Mouse (Mus musculus) lung, adult 2 months (tissue): Measurements from ENCODE around the gene Tlr5. TPM values are rescaled to one million over a fixed set of nuclear protein-coding genes. Genes with fewer than 3 reads are reported as not detected.

Experiments
- DNase-seq: peaks from one replicate; pipeline ENCODE4 v3.0.0; 2022
- H3K4me1 ChIP-seq: fragments of 200-500 bp; 2 replicates; pipeline ENCODE4 v1.6.1; 2011; ENCODE audit warnings: low read length; ENCODE audit not compliant: control insufficient read depth, insufficient read depth
- H3K4me3 ChIP-seq: fragments of 200-500 bp; replicated peaks from 2 replicates; pipeline ENCODE3; 2011; ENCODE audit warnings: low read depth, mild to moderate bottlenecking, control low read depth, low read length; ENCODE audit errors: extremely low read depth
- CTCF ChIP-seq: fragments of 200-500 bp; IDR thresholded peaks from 2 replicates; pipeline ENCODE4 v1.5.1; 2011; ENCODE audit warnings: mild to moderate bottlenecking, low read length, control low read depth; ENCODE audit not compliant: insufficient read depth
- POLR2A ChIP-seq: fragments of 200-500 bp; IDR thresholded peaks from 2 replicates; pipeline ENCODE4 v1.6.1; 2011; ENCODE audit warnings: low read depth, mild to moderate bottlenecking, control low read depth, low read length, borderline replicate concordance; ENCODE audit errors: extremely low read depth
- WGBS: fragments of 180-500 bp; shearing (Covaris S2); methylation state at CpG from one replicate; pipeline ENCODE4 v1.1.7; 2018; 5-methylcytosine and 5-hydroxymethylcytosine counted together
- polyA plus RNA-seq: library from polyadenylated mRNA; depleted of rRNA; stranded (reverse); fragments of >200 nt; gene quantifications from 2 replicates; pipeline ENCODE4 v1.2.3, GENCODE M21; 2012

The Tlr5 gene
- polyA plus RNA-seq, 1 experiment: 7.4 TPM

GRCm38 (mm10) chr1:182918718-182919346 is 35.8 kb upstream of the Tlr5 start:
- Histone ChIP-seq H3K4me1 (no peaks in the 10 kb centered on the region), H3K4me3 (no peak overlapping the region)
- TF ChIP-seq CTCF (no peak), POLR2A (no peak)
- WGBS: 62% methylated on average over 8 of the region's 8 CpGs
- DNase-seq: no peak

- 70% methylated on average over 4 of the region's 4 CpGs for WGBS
- H3K4me3 ChIP-seq: no peak overlapping the region
- no peaks in the 10 kb centered on the region for H3K4me1 ChIP-seq
- TF ChIP-seq CTCF: no peak
- no peak for TF ChIP-seq POLR2A
- DNase-seq: no peak
Observed at GRCm38 (mm10) chr1:182922824-182923223, 31.8 kb upstream of the Tlr5 start.

DNA sequence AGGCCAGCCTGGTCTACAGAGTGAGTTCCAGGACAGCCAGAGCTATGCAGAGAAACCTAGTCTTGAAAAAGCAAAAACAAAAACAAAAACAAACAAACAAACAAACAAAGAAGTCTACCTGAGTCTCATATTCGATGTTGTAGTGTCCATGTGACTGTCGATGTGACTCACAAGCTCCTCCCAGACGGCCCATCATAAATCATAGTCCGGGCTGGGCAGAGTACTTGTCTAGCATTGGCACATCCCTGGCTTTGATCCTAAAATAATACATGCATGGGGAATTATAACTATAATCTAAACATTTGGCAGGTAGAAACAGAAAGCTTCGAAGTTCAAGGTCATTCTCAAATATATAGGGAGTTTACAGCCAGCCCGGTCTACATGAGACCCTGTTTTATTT is 28.1 kb upstream of the Tlr5 start:
- no peak for DNase-seq
- no peak for TF ChIP-seq POLR2A
- TF ChIP-seq CTCF: no peak
- H3K4me1 ChIP-seq: no peaks in the 10 kb centered on the region
- 83% methylated on average over 6 of the region's 6 CpGs for WGBS
- no peak overlapping the region for H3K4me3 ChIP-seq

DNA sequence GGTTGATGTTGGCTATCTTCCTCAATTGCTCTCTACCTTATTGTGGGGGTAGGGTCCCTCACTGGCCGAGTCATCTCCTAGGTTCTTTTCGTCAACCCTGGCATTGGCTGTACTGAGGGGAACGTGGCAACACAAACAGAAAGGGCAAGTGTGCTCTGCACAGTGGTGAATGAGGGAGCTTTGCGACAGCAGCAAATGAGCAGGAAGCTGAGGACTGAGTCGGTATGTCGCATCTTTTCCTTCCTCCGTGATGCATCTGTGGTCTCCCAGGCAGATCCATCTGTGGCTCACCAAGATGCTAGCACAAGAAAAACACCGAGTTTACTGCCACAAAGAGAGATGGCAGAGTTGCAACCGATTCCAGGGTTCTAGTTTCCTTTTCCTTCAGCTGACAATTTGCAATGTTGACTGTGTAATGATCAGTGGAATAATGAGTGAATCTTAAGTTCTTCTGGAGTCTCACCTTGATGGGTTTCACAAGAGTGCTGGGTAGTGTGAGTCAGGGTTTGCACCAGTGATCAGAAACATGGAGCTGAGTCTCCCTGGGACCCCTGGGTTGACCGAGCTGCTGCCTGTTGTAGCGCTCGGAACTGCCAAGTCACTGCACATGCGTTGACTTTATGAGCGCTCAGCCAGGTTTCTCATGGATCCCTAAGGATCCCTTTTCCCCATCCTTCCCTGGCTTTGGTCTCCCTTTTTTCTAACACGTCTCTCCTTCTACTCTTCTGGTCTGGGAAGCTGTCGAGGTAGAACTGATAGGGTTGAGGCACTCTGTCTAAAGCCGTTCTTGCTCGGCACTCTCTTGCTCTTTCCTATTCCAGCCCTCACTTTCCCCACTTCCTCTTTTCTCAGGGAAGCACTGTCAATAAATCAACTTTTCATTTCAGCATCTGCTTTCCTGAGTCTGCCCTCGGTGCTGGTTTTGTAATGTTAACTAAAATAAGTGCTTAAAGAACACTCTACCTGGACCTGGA is 26.4 kb upstream of the Tlr5 start:
- Histone ChIP-seq H3K4me3 (no peak overlapping the region), H3K4me1 (no peaks in the 10 kb centered on the region)
- no peak for DNase-seq
- no peak for TF ChIP-seq CTCF
- TF ChIP-seq POLR2A: no peak
- WGBS: 52% methylated on average over 19 of the region's 19 CpGs

DNA sequence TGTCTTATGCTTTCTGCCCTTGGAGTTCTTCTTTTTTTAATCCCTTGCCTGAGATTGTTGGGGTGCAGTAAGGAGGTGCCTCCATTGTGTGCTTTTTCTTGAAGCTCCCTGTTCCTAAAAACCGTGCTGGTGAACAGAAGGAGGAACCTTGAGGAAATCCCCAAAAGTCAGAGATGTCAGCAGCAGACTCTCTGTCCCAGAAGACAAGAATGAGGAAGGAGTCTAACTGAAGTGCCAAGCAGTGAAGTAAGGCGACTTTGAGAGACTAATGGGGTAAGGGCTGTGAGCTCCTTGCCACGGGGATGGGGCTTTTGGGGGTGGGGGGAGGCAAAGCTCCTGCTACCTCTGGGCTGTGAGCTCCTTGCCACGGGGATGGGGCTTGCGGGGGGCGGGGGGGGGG is 19.1 kb upstream of the Tlr5 start:
- H3K4me3 ChIP-seq: no peak overlapping the region
- no peak for TF ChIP-seq POLR2A
- no peak for TF ChIP-seq CTCF
- DNase-seq: no peak
- H3K4me1 ChIP-seq: no peaks in the 10 kb centered on the region
- WGBS: 32% methylated on average over 6 of the region's 6 CpGs

DNA sequence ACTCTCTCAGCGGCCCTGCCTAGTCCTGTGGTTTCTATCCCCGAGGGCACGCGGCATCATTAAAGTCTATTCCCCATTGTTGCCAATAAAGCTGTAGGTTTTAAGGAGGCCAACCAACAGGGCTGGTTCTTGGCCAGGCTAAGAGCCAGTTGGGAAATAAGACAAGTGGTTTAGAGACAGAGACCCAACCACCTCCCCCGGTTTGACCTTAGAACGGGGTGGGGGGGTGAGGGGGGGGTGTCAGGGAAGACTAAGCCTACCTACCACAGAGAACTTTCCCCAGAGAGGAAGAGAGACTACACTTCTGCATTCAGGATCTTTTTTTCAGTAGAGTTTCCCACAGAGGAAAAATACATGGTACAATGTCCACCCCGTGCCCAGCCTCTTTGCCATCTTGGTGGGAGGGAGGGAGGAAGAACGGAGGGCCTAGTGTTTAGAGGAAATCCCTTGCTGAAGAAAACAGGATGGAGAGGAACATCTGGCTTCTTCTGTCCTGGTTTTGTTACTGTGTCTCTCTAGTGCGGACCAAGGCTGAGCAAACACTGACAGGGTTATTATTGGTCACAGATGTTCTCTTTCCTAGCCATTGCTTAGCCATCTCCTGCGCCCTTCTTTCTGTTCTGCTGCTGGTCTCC is 17.0 kb upstream of the Tlr5 start:
- no peak overlapping the region for H3K4me3 ChIP-seq
- no peak for TF ChIP-seq CTCF
- no peak for TF ChIP-seq POLR2A
- DNase-seq: no peak
- WGBS: 62% methylated on average over 10 of the region's 10 CpGs
- H3K4me1 ChIP-seq: no peaks in the 10 kb centered on the region

DNA sequence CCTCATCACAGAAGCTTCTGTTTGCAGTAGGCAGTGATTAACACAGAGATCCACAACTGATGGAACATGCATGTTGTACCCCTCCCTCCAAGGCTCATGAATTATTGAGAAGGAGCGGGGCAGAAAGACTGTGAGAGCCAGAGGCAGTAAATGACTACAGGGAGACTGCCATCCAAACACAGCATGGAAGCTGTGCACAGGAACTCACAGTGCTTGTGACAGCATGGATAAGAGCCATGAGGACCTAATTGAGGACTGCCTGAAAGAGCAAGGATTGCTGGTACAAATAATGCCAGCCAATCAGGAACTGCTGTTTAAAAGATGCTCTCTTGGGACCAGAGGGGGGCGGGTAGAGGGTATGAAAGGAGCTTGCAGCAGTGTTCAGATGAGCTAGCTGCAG is 12.7 kb upstream of the Tlr5 start:
- no peak for DNase-seq
- Histone ChIP-seq H3K4me1 (no peaks in the 10 kb centered on the region), H3K4me3 (no peak overlapping the region)
- no peak for TF ChIP-seq POLR2A
- no peak for TF ChIP-seq CTCF
- WGBS: 91% methylated on average over 2 of the region's 2 CpGs

DNA sequence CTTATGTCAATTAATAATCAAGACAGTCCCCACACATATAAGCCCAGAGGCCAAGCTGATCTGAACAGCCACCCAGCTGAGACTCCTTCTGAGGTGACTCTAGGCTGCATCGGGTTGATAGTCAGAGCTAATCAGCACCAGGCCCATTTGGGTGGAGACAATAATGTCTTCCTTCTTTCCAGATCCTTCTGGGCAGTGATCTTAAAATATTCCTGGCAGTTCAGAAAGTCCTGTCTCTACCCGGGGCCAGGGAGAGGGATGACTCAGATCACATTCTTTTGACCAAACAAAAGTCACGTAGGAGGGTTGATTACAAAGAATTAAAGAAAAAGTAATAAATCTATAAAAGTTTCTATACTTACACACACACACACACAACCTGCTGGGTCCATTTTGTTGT is 10.7 kb upstream of the Tlr5 start:
- no peak for DNase-seq
- no peak overlapping the region for H3K4me3 ChIP-seq
- H3K4me1 ChIP-seq: no peaks in the 10 kb centered on the region
- TF ChIP-seq CTCF (no peak), POLR2A (no peak)
- WGBS: 72% methylated on average over 3 of the region's 3 CpGs

DNA sequence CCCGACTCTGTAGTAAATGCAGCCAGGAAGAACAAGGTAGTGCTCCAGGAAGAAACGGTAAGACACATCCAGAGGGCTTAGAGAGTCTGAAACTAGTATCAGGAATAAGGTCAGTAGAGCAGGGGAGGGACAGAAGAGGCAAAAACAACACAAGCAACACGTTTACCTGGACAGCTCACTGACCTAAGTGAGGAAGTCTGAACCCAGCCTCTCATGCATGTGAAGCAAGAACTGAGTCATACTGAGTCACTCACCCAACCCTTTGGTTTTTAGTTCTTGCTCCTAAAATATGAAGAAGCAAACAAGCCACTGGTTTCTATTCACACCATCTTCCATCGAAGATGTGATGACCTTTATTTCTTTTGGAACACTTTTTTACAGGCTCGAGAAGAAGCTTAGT is 9.9 kb upstream of the Tlr5 start:
- TF ChIP-seq CTCF: no peak
- TF ChIP-seq POLR2A: no peak
- no peak for DNase-seq
- 61% methylated on average over 5 of the region's 5 CpGs for WGBS
- H3K4me1 ChIP-seq: no peaks in the 10 kb centered on the region
- no peak overlapping the region for H3K4me3 ChIP-seq
